Mouse (Mus musculus): ENCODE data around the gene Prelid1. TPM values are rescaled to one million over a fixed set of nuclear protein-coding genes. Genes with fewer than 3 reads are reported as not detected.

Gene Prelid1
- polyA plus RNA-seq, 1 experiment from 2014 or later = 328 TPM

- no peak overlapping the region for H3K27ac ChIP-seq (ENCODE audit: poor library complexity, severe bottlenecking)
- H3K27me3 ChIP-seq (replicated peaks) = peaks cover 50% of the 10 kb centered on the region
- WGBS = 74% methylated on average over 7 of the region's 7 CpGs
- no peak overlapping the region for H3K4me2 ChIP-seq
- H3K4me3 ChIP-seq = no peak overlapping the region
- H3K9ac ChIP-seq = no peak overlapping the region
- H3K36me3 ChIP-seq = no peaks in the 10 kb centered on the region
- H3K4me1 ChIP-seq (replicated peaks) = peaks cover 11% of the 10 kb centered on the region
- no peak for ATAC-seq (ENCODE audit: insufficient number of reproducible peaks, low FRiP score)
- H3K9me3 ChIP-seq (replicated peaks) = no peaks in the 10 kb centered on the region
Measured at GRCm38 (mm10) chr13:55368401-55368800, 48.1 kb downstream of the Prelid1 start.

- Histone ChIP-seq H3K4me3 (no peak within 1 kb of the TSS), H3K4me1 (replicated peaks) (peaks cover 11% of the 10 kb centered on the region), H3K27ac (ENCODE audit: poor library complexity, severe bottlenecking) (no peak within 1 kb of the TSS), H3K36me3 (no peaks in the 10 kb centered on the region), H3K9ac (no peak within 1 kb of the TSS), H3K27me3 (replicated peaks) (peaks cover 62% of the 10 kb centered on the region), H3K4me2 (peak within 1 kb of the TSS; percentile 16; the same call in 1 of the 2 replicates), H3K9me3 (replicated peaks) (no peaks in the 10 kb centered on the region)
- WGBS = 53% methylated on average over 13 of the region's 13 CpGs
- 0 out of 2 replicates have a peak, but pooled peaks have one; percentile 34 for ATAC-seq (ENCODE audit: insufficient number of reproducible peaks, low FRiP score)
Measured at GRCm38 (mm10) chr13:55369531-55370114, 49.3 kb downstream of the Prelid1 start, which contains the start of gene Rgs14. Gene Rgs14, plus strand, starts transcription at chr13:55369732.

- Histone ChIP-seq H3K4me1 (replicated peaks) (peaks cover 11% of the 10 kb centered on the region), H3K27ac (ENCODE audit: poor library complexity, severe bottlenecking) (no peak overlapping the region), H3K4me2 (no peak overlapping the region), H3K9ac (no peak overlapping the region), H3K4me3 (no peak overlapping the region), H3K9me3 (replicated peaks) (no peaks in the 10 kb centered on the region), H3K36me3 (no peaks in the 10 kb centered on the region), H3K27me3 (replicated peaks) (peaks cover 66% of the 10 kb centered on the region)
- no peak; the same call in 1 of the 2 replicates for ATAC-seq (ENCODE audit: insufficient number of reproducible peaks, low FRiP score)
- WGBS = 41% methylated on average over 3 of the region's 3 CpGs
Measured at GRCm38 (mm10) chr13:55370234-55370633, 49.9 kb downstream of the Prelid1 start.

GRCm38 (mm10) chr13:55371007-55371681 lies 50.8 kb downstream of the Prelid1 start:
- ATAC-seq (ENCODE audit: insufficient number of reproducible peaks, low FRiP score) = no peak
- 67% methylated on average over 8 of the region's 8 CpGs for WGBS

GRCm38 (mm10) chr13:55371740-55372139 lies 51.4 kb downstream of the Prelid1 start:
- Histone ChIP-seq H3K36me3 (no peaks in the 10 kb centered on the region), H3K4me3 (no peak overlapping the region), H3K9ac (no peak overlapping the region), H3K27ac (ENCODE audit: poor library complexity, severe bottlenecking) (no peak overlapping the region), H3K4me2 (no peak overlapping the region), H3K4me1 (replicated peaks) (peaks cover 11% of the 10 kb centered on the region), H3K9me3 (replicated peaks) (no peaks in the 10 kb centered on the region), H3K27me3 (replicated peaks) (peaks cover 73% of the 10 kb centered on the region)
- 49% methylated on average over 5 of the region's 5 CpGs for WGBS
- no peak for ATAC-seq (ENCODE audit: insufficient number of reproducible peaks, low FRiP score)

More at GRCm38 (mm10) chr13:55371007-55371681, 50.8 kb downstream of the Prelid1 start:
- Histone ChIP-seq H3K4me3 (no peak overlapping the region), H3K9ac (no peak overlapping the region), H3K27ac (ENCODE audit: poor library complexity, severe bottlenecking) (no peak overlapping the region), H3K36me3 (no peaks in the 10 kb centered on the region), H3K4me2 (no peak overlapping the region), H3K4me1 (replicated peaks) (peaks cover 11% of the 10 kb centered on the region), H3K9me3 (replicated peaks) (no peaks in the 10 kb centered on the region), H3K27me3 (replicated peaks) (peaks cover 73% of the 10 kb centered on the region)

GRCm38 (mm10) chr13:55374206-55374924 lies 54.1 kb downstream of the Prelid1 start:
- WGBS = 63% methylated on average over 6 of the region's 6 CpGs
- no peaks in the 10 kb centered on the region for H3K36me3 ChIP-seq
- ATAC-seq (ENCODE audit: insufficient number of reproducible peaks, low FRiP score) = no peak

More at GRCm38 (mm10) chr13:55374206-55374924, 54.1 kb downstream of the Prelid1 start:
- Histone ChIP-seq H3K27me3 (replicated peaks) (peaks cover 81% of the 10 kb centered on the region), H3K4me1 (replicated peaks) (peaks cover 11% of the 10 kb centered on the region), H3K4me3 (no peak overlapping the region), H3K4me2 (no peak overlapping the region), H3K9ac (no peak overlapping the region), H3K27ac (ENCODE audit: poor library complexity, severe bottlenecking) (no peak overlapping the region), H3K9me3 (replicated peaks) (no peaks in the 10 kb centered on the region)

Other genes starting within 250 kb of the Prelid1 start
- gene Uimc1, start 220.2 kb upstream of the Prelid1 start, polyA plus RNA-seq (2016; fragmentation: Nextera tagmentation; extraction: Ambion mirVana) = 14.3 and 15.4 TPM in 2 replicates
- 18.6 and 20.5 TPM in 2 replicates for gene Zfp346, start 215.2 kb upstream of the Prelid1 start, polyA plus RNA-seq (2016; fragmentation: Nextera tagmentation; extraction: Ambion mirVana)
- not detected in 2 replicates for gene Gm17617, start 187.0 kb upstream of the Prelid1 start, polyA plus RNA-seq (2016; fragmentation: Nextera tagmentation; extraction: Ambion mirVana)
- gene Fgfr4, start 167.9 kb upstream of the Prelid1 start, polyA plus RNA-seq (2016; fragmentation: Nextera tagmentation; extraction: Ambion mirVana) = 0.45 and 0.51 TPM in 2 replicates
- 52.7 and 53.9 TPM in 2 replicates for gene Nsd1, start 110.7 kb upstream of the Prelid1 start, polyA plus RNA-seq (2016; fragmentation: Nextera tagmentation; extraction: Ambion mirVana)
- gene Rab24, start 1.4 kb downstream of the Prelid1 start, polyA plus RNA-seq (2016; fragmentation: Nextera tagmentation; extraction: Ambion mirVana) = 62.0 and 62.3 TPM in 2 replicates
- gene Mxd3, start 9.3 kb downstream of the Prelid1 start, polyA plus RNA-seq (2016; fragmentation: Nextera tagmentation; extraction: Ambion mirVana) = 14.7 and 15.2 TPM in 2 replicates
- gene Lman2, start 42.3 kb downstream of the Prelid1 start, polyA plus RNA-seq (2016; fragmentation: Nextera tagmentation; extraction: Ambion mirVana) = 105 and 106 TPM in 2 replicates
- 0.42 and 0.52 TPM in 2 replicates for gene Rgs14, start 49.2 kb downstream of the Prelid1 start, polyA plus RNA-seq (2016; fragmentation: Nextera tagmentation; extraction: Ambion mirVana)
- not detected in 2 replicates for gene Slc34a1, start 77.7 kb downstream of the Prelid1 start, polyA plus RNA-seq (2016; fragmentation: Nextera tagmentation; extraction: Ambion mirVana)
- not detected in 2 replicates for gene Pfn3, start 94.7 kb downstream of the Prelid1 start, polyA plus RNA-seq (2016; fragmentation: Nextera tagmentation; extraction: Ambion mirVana)
- 0.96 TPM in 1 of 2 replicates, not detected in the other for gene F12, start 106.3 kb downstream of the Prelid1 start, polyA plus RNA-seq (2016; fragmentation: Nextera tagmentation; extraction: Ambion mirVana)
- 27.6 and 29.1 TPM in 2 replicates for gene Grk6, start 124.6 kb downstream of the Prelid1 start, polyA plus RNA-seq (2016; fragmentation: Nextera tagmentation; extraction: Ambion mirVana)
- gene Prr7, start 143.8 kb downstream of the Prelid1 start, polyA plus RNA-seq (2016; fragmentation: Nextera tagmentation; extraction: Ambion mirVana) = 0.41 TPM in 1 of 2 replicates, not detected in the other
- gene Dbn1, start 167.6 kb downstream of the Prelid1 start, polyA plus RNA-seq (2016; fragmentation: Nextera tagmentation; extraction: Ambion mirVana) = 101 TPM in 2 replicates
- gene Pdlim7, start 193.2 kb downstream of the Prelid1 start, polyA plus RNA-seq (2016; fragmentation: Nextera tagmentation; extraction: Ambion mirVana) = 427 and 428 TPM in 2 replicates
- 1.4 and 1.7 TPM in 2 replicates for gene Dok3, start 208.8 kb downstream of the Prelid1 start, polyA plus RNA-seq (2016; fragmentation: Nextera tagmentation; extraction: Ambion mirVana)
- 30.8 and 34.8 TPM in 2 replicates for gene Ddx41, start 216.2 kb downstream of the Prelid1 start, polyA plus RNA-seq (2016; fragmentation: Nextera tagmentation; extraction: Ambion mirVana)

Data from heart, embryonic 12.5 days (tissue).